13 mouse cellular contexts compared by ENCODE assay signal in the genomic region with DNA sequence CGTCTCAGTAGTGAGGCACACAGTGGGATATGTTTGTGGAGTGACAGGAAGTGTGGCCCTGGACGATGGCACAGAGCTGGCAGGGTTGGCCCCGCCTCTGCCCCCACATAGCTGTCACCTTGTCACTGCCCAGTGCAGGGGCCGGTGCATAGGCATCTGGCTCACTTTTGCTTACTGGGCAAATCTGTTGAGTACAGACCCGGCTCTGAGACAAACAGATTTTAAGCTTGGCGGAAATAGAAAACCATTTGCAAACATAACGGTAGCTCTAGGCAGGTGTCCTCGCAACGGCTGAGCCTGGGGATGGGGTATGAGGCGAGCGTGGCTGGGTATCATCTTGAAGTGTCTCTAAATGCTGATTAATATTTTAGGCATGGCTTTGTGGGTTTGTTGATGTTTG.
A peak's percentile ranks its signal among the peaks of the same experiment; 100 is the strongest.
DNase-seq lines count a peak whose midpoint lies in the region; ATAC-seq and TF ChIP-seq lines count a peak whose summit lies in the region.
"Had no signal": no experiment of that assay in that cellular context is flagged by ENCODE, and none has a peak within 500 bp of the region (broad histone marks: within the 10 kb centered on the region; RNA-seq: fewer than 3 reads in every experiment).

No protein-coding gene starts in this region.

- no peak overlapping the region; the same call in 1 of the 2 replicates for H3K9ac ChIP-seq in hindbrain, embryonic 11.5 days (ENCODE audit: low read depth, low read length)
- H3K9ac ChIP-seq in midbrain, embryonic 12.5 days (replicated peaks), result peak overlapping the region; percentile 5; the same call in 1 of the 2 replicates
- H3K9ac ChIP-seq: liver, embryonic 13.5 days had no signal

- no peak for TF ChIP-seq POLR2A in brain, embryonic 14.5 days (IDR thresholded peaks at IDR 0.05; ENCODE audit: borderline replicate concordance, extremely low read depth, insufficient read depth, insufficient read length, poor library complexity, severe bottlenecking)

- DNase-seq in heart, embryonic 10.5 days (ENCODE audit: low spot score), result no peak
- DNase-seq in heart, adult 8-10 months (ENCODE audit: low spot score), result no peak
- DNase-seq in brain, embryonic 14.5 days (ENCODE audit: low read depth), result peak; percentile 61
- no peak for DNase-seq in hindbrain, embryonic 11.5 days (ENCODE audit: low spot score)
- no peak for DNase-seq in layer of hippocampus, adult 8-10 months (ENCODE audit: low spot score in 2 of 2)
- DNase-seq in adrenal gland, postnatal 25 days, result no peak
- DNase-seq in c-Kit-positive CD71-positive TER-119-positive erythroid progenitor cells, embryonic 14.5 days (ENCODE audit: low spot score), result no peak
- DNase-seq: kidney, adult 11 months; liver, embryonic 13.5 days; spleen, adult 18-20 months had no signal

- no peak for TF ChIP-seq CTCF in brain, embryonic 14.5 days (IDR thresholded peaks at IDR 0.05; ENCODE audit: borderline replicate concordance, extremely low read depth, insufficient read depth, insufficient read length)

- 0 out of 2 replicates have a peak overlapping the region, but pooled peaks have one; percentile 2 for H3K27ac ChIP-seq in heart, embryonic 10.5 days
- H3K27ac ChIP-seq in hindbrain, embryonic 11.5 days (ENCODE audit: low read depth, low read length), result peak overlapping the region; percentile 75
- peak overlapping the region; percentile 85 for H3K27ac ChIP-seq in midbrain, embryonic 12.5 days (replicated peaks)
- H3K27ac ChIP-seq: embryonic facial prominence, embryonic 13.5 days; liver, embryonic 13.5 days had no signal

- H3K36me3 ChIP-seq in heart, embryonic 10.5 days, result no peaks in the 10 kb centered on the region
- no peaks in the 10 kb centered on the region for H3K36me3 ChIP-seq in hindbrain, embryonic 11.5 days (ENCODE audit: control insufficient read depth, insufficient read depth, low read length)
- H3K36me3 ChIP-seq in midbrain, embryonic 12.5 days, result no peaks in the 10 kb centered on the region
- H3K36me3 ChIP-seq: embryonic facial prominence, embryonic 13.5 days; liver, embryonic 13.5 days had no signal

- no peaks in the 10 kb centered on the region for H3K9me3 ChIP-seq in heart, embryonic 10.5 days
- no peaks in the 10 kb centered on the region for H3K9me3 ChIP-seq in hindbrain, embryonic 11.5 days (ENCODE audit: control insufficient read depth, low read length)
- H3K9me3 ChIP-seq in midbrain, embryonic 12.5 days, result no peaks in the 10 kb centered on the region
- H3K9me3 ChIP-seq: embryonic facial prominence, embryonic 13.5 days; liver, embryonic 13.5 days had no signal

- 0 out of 2 replicates have a peak overlapping the region, but pooled peaks have one; percentile 8 for H3K4me2 ChIP-seq in hindbrain, embryonic 11.5 days (replicated peaks; ENCODE audit: low read depth, low read length)
- 0 out of 2 replicates have a peak overlapping the region, but pooled peaks have one; percentile 1 for H3K4me2 ChIP-seq in midbrain, embryonic 12.5 days (replicated peaks)
- H3K4me2 ChIP-seq: embryonic facial prominence, embryonic 13.5 days; liver, embryonic 13.5 days had no signal

- peak; percentile 19; the same call in 1 of the 2 replicates for ATAC-seq in hindbrain, embryonic 11.5 days (ENCODE audit: low FRiP score)
- ATAC-seq in midbrain, embryonic 12.5 days (ENCODE audit: low FRiP score, low read depth), result no peak
- ATAC-seq: activated CD4-positive, CD25-positive, alpha-beta regulatory T cell, adult 4 months had no signal

- peaks cover 78% of the 10 kb centered on the region for H3K4me1 ChIP-seq in heart, embryonic 10.5 days
- peaks cover 38% of the 10 kb centered on the region for H3K4me1 ChIP-seq in hindbrain, embryonic 11.5 days (replicated peaks; ENCODE audit: control insufficient read depth, insufficient read depth, low read length)
- peaks cover 87% of the 10 kb centered on the region for H3K4me1 ChIP-seq in midbrain, embryonic 12.5 days

- 0 out of 2 replicates have a peak overlapping the region, but pooled peaks have one; percentile 28 for H3K4me3 ChIP-seq in heart, embryonic 10.5 days
- no peak overlapping the region for H3K4me3 ChIP-seq in hindbrain, embryonic 11.5 days (ENCODE audit: low read depth, low read length)
- no peak overlapping the region for H3K4me3 ChIP-seq in midbrain, embryonic 12.5 days
- H3K4me3 ChIP-seq: embryonic facial prominence, embryonic 13.5 days; liver, embryonic 13.5 days had no signal

- H3K27me3 ChIP-seq in heart, embryonic 10.5 days (ENCODE audit: insufficient read depth, poor library complexity, severe bottlenecking), result peaks cover 72% of the 10 kb centered on the region
- H3K27me3 ChIP-seq in hindbrain, embryonic 11.5 days (ENCODE audit: control insufficient read depth, insufficient read depth, low read length), result 0 out of 2 replicates have a peak, but pooled peaks cover 4% of the 10 kb centered on the region
- H3K27me3 ChIP-seq in midbrain, embryonic 12.5 days, result peaks cover 77% of the 10 kb centered on the region

- WGBS in heart, embryonic 10.5 days, result 40% methylated on average over 11 of the region's 11 CpGs
- 39% methylated on average over 11 of the region's 11 CpGs for WGBS in hindbrain, embryonic 11.5 days
- 48% methylated on average over 11 of the region's 11 CpGs for WGBS in midbrain, embryonic 12.5 days

Comparison
In these comparisons a context has a peak if more than half of its experiments do, and no peak if none do; other contexts are left out.
1. H3K27ac ChIP-seq: peak in every context shown above with its lines; median percentile 85 in midbrain, embryonic 12.5 days; 75 in hindbrain, embryonic 11.5 days; 2 in heart, embryonic 10.5 days.